Mouse (Mus musculus) Patski (cell line): ENCODE results near the gene Slc23a3. TPM values are rescaled to one million over a fixed set of nuclear protein-coding genes. Genes with fewer than 3 reads are reported as not detected.

ENCODE experiments used
- ATAC-seq: fragments of 100-300 bp; one replicate; pipeline ENCODE4 v1.8.0; 2021
- CTCF ChIA-PET: fragments of 350-600 bp; sonication (Branson Sonifier 250); formaldehyde crosslinking; loops from one replicate; lab custom pipeline; 2022; ENCODE audit warnings: inconsistent platforms; lab: Charles Lee
- POLR2A ChIA-PET: fragments of 350-600 bp; sonication (Branson Sonifier 250); formaldehyde crosslinking; loops from one replicate; lab custom pipeline; 2022; ENCODE audit warnings: antibody characterized with exemption, inconsistent platforms; lab: Charles Lee
- DNase-seq: peaks from one replicate; pipeline ENCODE4 v3.0.0-alpha.2; 2011; ENCODE audit warnings: low read depth, low spot score
- H3K27me3 ChIP-seq: fragments of 371-371 bp; one replicate; pipeline ENCODE4 v1.5.1; 2021
- CTCF ChIP-seq: fragments of 100-300 bp; IDR thresholded peaks from one replicate; pipeline ENCODE4 v1.5.1; 2021
- in situ Hi-C: fragments of 300-500 bp; cut with MboI; formaldehyde crosslinking; loops from 3 replicates; pipeline ENCODE4 v1.11.1; 2018; ENCODE audit warnings: low pct_unique_long_range_greater_than_20kb, mixed read lengths
- polyA plus RNA-seq: library from polyadenylated mRNA; unstranded; gene quantifications from one replicate; pipeline ENCODE4 v1.2.3, GENCODE M21; 2021

Gene Slc23a3
- polyA plus RNA-seq, 1 experiment from 2014 or later = 0.12 TPM

GRCm38 (mm10) chr1:75160256-75160617 is 26.5 kb upstream of the Slc23a3 start:
- H3K27me3 ChIP-seq = no peaks in the 10 kb centered on the region
- TF ChIP-seq CTCF = no peak
- in situ Hi-C loops = no loop called here
- ChIA-PET CTCF (interaction anchor here (1.0 to 1.8 kb wide), 3 partner anchors 19 to 108 kb away, joined by 3 to 5 read pairs (median 5); no protein-coding TSS in a partner anchor), POLR2A (interaction anchor here (1.0 kb wide), 1 partner anchor 18 kb away, joined by 3 read pairs; the partner anchor contains the start of genes Cnppd1 and Retreg2)
- no peak for ATAC-seq
- no peak for DNase-seq

- in situ Hi-C loops = no loop called here
- no peak for TF ChIP-seq CTCF
- DNase-seq (no peak), ATAC-seq (no peak)
- ChIA-PET POLR2A (interaction anchor here (0.6 to 1.1 kb wide), 3 partner anchors 11 to 17 kb away, joined by 3 read pairs; partner anchors contain the start of genes Cnppd1 and Retreg2), CTCF (interaction anchor here (1.0 to 1.8 kb wide), 3 partner anchors 18 to 108 kb away, joined by 3 to 5 read pairs (median 5); no protein-coding TSS in a partner anchor)
- no peaks in the 10 kb centered on the region for H3K27me3 ChIP-seq
Observed at GRCm38 (mm10) chr1:75159540-75160255, 26.0 kb upstream of the Slc23a3 start.

DNA sequence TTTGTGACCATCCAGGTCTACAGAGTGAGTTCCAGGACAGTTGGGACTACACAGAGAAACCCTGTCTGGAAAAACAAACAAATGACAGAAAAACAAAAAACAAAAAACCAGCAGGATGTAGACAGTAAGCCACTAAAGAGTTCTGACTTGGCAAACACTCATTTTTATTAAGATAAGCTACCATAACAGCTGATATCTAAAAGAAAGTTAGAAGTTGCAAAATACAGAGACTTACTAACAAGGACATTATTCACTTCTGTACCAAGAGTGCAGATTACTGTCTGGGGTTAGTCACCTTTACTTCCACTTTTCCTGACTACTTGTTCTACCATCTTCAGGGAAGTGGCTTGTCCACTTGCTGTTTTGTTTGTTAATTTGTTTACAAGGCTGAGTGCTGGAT is 25.3 kb upstream of the Slc23a3 start:
- in situ Hi-C loops = no loop called here
- CTCF ChIA-PET = interaction anchor here (1.8 kb wide), 1 partner anchor 17 kb away, joined by 5 read pairs; no protein-coding TSS in a partner anchor
- DNase-seq = no peak
- ATAC-seq = no peak
- TF ChIP-seq CTCF = no peak
- POLR2A ChIA-PET = interaction anchor here (0.6 to 1.1 kb wide), 2 partner anchors 10 to 15 kb away, joined by 3 read pairs; no protein-coding TSS in a partner anchor
- no peaks in the 10 kb centered on the region for H3K27me3 ChIP-seq

- in situ Hi-C loops = no loop called here
- POLR2A ChIA-PET = no interaction called here
- CTCF ChIA-PET = interaction anchor here (1.4 kb wide), 1 partner anchor 98 kb away, joined by 3 read pairs; no protein-coding TSS in a partner anchor
- ATAC-seq = no peak
- no peak for DNase-seq
- TF ChIP-seq CTCF = no peak
- H3K27me3 ChIP-seq = no peaks in the 10 kb centered on the region
Observed at GRCm38 (mm10) chr1:75155837-75156236, 22.1 kb upstream of the Slc23a3 start.

DNA sequence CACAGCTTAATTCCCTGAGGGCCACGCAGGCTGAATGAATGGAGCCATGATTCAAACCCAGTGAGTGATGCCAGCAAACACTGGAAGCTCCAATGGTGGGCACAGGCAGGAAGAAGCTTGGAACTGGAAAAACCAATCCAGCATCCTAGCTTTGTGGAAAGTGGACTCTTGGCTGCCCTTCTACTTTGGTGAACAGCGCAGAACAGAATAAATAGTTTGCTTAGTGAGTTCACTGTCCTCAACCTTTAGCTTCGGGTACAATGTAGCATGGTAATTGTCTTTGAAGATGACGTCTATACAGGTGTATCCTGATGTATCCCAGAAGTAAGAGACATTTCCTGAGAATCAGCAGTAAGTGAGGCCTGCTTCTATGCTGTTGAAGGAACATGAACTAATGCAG is 15.0 kb upstream of the Slc23a3 start:
- DNase-seq (no peak), ATAC-seq (no peak)
- POLR2A ChIA-PET = interaction anchor here (0.6 kb wide), 1 partner anchor 11 kb away, joined by 3 read pairs; no protein-coding TSS in a partner anchor
- no peak for TF ChIP-seq CTCF
- CTCF ChIA-PET = interaction anchor here (1.2 kb wide), 1 partner anchor 17 kb away, joined by 3 read pairs; no protein-coding TSS in a partner anchor
- H3K27me3 ChIP-seq = no peaks in the 10 kb centered on the region
- in situ Hi-C loops = no loop called here

DNA sequence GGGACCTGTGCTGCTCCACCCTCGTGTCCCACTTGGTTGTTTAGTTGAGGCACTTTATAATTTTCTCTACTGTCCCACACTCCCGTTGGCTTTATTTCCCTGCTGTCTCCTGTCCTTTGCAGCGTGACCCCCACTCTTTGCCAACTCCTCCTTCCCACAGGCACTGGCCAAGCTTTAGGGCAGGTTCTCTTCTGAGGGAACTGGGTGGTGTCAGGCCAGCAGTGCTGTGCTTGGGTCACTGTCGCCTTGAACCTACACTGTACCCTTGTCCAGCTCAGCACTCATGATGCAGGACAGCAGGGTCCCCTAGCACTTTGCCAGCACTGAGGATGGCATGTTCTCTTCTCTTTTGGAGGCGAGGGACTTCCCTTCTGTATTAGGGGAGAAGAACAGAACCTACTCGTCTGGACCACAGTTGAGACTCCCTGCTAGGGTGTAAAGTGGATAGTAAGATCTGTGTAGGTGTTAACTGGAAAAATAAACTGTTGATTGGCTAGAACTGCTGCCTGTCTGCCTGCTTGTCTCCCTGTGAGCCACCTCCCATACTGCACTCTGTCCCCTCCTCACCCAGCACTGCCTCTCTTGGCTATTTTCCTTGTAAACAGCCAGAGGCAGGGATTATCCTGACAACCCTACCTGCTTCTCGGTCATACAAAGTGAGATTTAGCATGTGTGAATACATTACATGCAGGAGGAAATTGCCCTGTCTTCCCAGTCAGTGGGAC is 13.9 kb upstream of the Slc23a3 start:
- ChIA-PET POLR2A (no interaction called here), CTCF (interaction anchor here (1.2 kb wide), 1 partner anchor 18 kb away, joined by 3 read pairs; no protein-coding TSS in a partner anchor)
- in situ Hi-C loops = no loop called here

DNA sequence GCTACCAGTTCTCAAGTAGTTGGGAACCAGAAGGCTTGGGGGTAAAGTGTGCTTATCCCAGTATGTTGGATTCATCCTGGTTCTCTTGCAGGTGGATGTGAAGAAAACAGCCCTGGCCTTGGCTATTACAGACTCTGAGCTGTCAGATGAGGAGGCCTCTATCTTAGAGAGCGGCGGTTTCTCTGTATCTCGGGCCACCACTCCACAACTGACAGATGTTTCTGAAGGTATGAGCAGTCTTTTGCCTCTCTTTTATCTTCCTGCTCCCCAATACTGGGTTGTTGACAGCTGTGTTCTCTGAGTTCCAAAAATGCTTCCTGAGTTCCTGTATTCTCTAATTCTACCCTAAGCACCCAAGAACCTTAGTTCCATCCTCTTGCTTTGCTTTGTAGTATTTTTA is 11.9 kb upstream of the Slc23a3 start:
- ATAC-seq = no peak
- ChIA-PET CTCF (no interaction called here), POLR2A (interaction anchor here (0.5 kb wide), 1 partner anchor 140 kb away, joined by 4 read pairs; no protein-coding TSS in a partner anchor)
- TF ChIP-seq CTCF = no peak
- H3K27me3 ChIP-seq = no peaks in the 10 kb centered on the region
- DNase-seq = no peak
- in situ Hi-C loops = no loop called here

More for the DNA sequence above, 13.9 kb upstream of the Slc23a3 start:
- no peaks in the 10 kb centered on the region for H3K27me3 ChIP-seq
- ATAC-seq = no peak
- DNase-seq = no peak
- TF ChIP-seq CTCF = no peak

GRCm38 (mm10) chr1:75142301-75143261 is 8.9 kb upstream of the Slc23a3 start, which contains the start of the genes Cnppd1 and Retreg2:
Gene Cnppd1, minus strand, starts transcription at chr1:75142711.
Gene Retreg2, plus strand, starts transcription at chr1:75142778.
- ChIA-PET CTCF (interaction anchor here (1.2 to 1.6 kb wide), 2 partner anchors 17 to 33 kb away, joined by 4 to 5 read pairs; no protein-coding TSS in a partner anchor), POLR2A (interaction anchor here (1.1 to 1.3 kb wide), 2 partner anchors 17 to 66 kb away, joined by 3 read pairs; no protein-coding TSS in a partner anchor)
- H3K27me3 ChIP-seq = no peaks in the 10 kb centered on the region
- no peak for TF ChIP-seq CTCF
- in situ Hi-C loops = no loop called here
- DNase-seq (peak; percentile 59), ATAC-seq (peak; percentile 68)
